Mouse (Mus musculus) CH12.LX (cell line): ENCODE results near the gene Popdc3. TPM values are rescaled to one million over a fixed set of nuclear protein-coding genes. Genes with fewer than 3 reads are reported as not detected.

Experiments
- DNase-seq: peaks from one replicate; pipeline ENCODE4 v3.0.0-alpha.2; 2013; ENCODE audit errors: extremely low read depth
- H3K27ac ChIP-seq: 2 replicates; pipeline ENCODE4 v1.5.1; 2012; ENCODE audit warnings: low read depth, mild to moderate bottlenecking, control low read depth, moderate library complexity; ENCODE audit not compliant: insufficient read depth
- H3K27me3 ChIP-seq: replicated peaks from 2 replicates; pipeline ENCODE3; 2012; ENCODE audit warnings: inconsistent platforms
- H3K36me3 ChIP-seq, 2 experiments: replicated peaks in 1 of 2; 2 replicates each; pipeline versions ENCODE3 to v1.6.1; 2012; ENCODE audit warnings: inconsistent platforms in 1 of 2, low read length in 1 of 2, mild to moderate bottlenecking in 1 of 2, mixed read lengths in 1 of 2, moderate library complexity in 1 of 2; ENCODE audit not compliant: control insufficient read depth in 1 of 2, insufficient read depth in 1 of 2
- H3K4me1 ChIP-seq, 2 experiments: 2 replicates each; pipeline ENCODE4 v1.6.1; 2012; ENCODE audit warnings: inconsistent platforms in 1 of 2, moderate library complexity in 1 of 2; ENCODE audit not compliant: insufficient read depth in 2 of 2, control insufficient read depth in 1 of 2
- H3K4me2 ChIP-seq: 2 replicates; pipeline ENCODE4 v1.6.1; 2012; ENCODE audit warnings: low read depth, mild to moderate bottlenecking, control low read depth; ENCODE audit not compliant: poor library complexity, insufficient read depth, severe bottlenecking
- H3K4me3 ChIP-seq, 3 experiments: fragments of 150-350 bp in 1 of 3; sonication (generic) in 1 of 3; replicated peaks in 1 of 3; 2 replicates each; pipeline versions ENCODE3 to v1.5.1; 2011 to 2012; ENCODE audit warnings: low read depth in 2 of 3, low read length in 2 of 3, mild to moderate bottlenecking in 2 of 3, moderate library complexity in 2 of 3, control low read depth in 1 of 3, improper control_type of control experiment in 1 of 3, inconsistent platforms in 1 of 3, mixed read lengths in 1 of 3; ENCODE audit not compliant: poor library complexity in 1 of 3
- H3K79me2 ChIP-seq: replicated peaks from 2 replicates; pipeline ENCODE4 v1.6.1; 2012; ENCODE audit warnings: mild to moderate bottlenecking, moderate library complexity; ENCODE audit not compliant: control insufficient read depth, poor library complexity, insufficient read depth, severe bottlenecking; ENCODE audit errors: extremely low read depth
- H3K9ac ChIP-seq: 2 replicates; pipeline ENCODE4 v1.6.1; 2012; ENCODE audit warnings: low read depth, mild to moderate bottlenecking, control low read depth, moderate library complexity; ENCODE audit not compliant: insufficient read depth
- H3K9me3 ChIP-seq: replicated peaks from 2 replicates; pipeline ENCODE3; 2012; ENCODE audit warnings: low read length, inconsistent platforms, mixed read lengths
- BHLHE40 ChIP-seq: IDR thresholded peaks from 2 replicates; pipeline ENCODE4 v1.6.1; 2011; ENCODE audit warnings: mild to moderate bottlenecking, low read depth, low read length, improper control_type of control experiment
- CHD1 ChIP-seq: IDR thresholded peaks from 2 replicates; pipeline ENCODE4 v1.6.1; 2012; ENCODE audit warnings: low read depth, low read length, improper control_type of control experiment, inconsistent platforms
- ELF1 ChIP-seq: IDR thresholded peaks from 2 replicates; pipeline ENCODE4 v1.6.1; 2014; ENCODE audit warnings: low read depth, mild to moderate bottlenecking, inconsistent platforms, low read length, improper control_type of control experiment
- EP300 ChIP-seq: IDR thresholded peaks from 2 replicates; pipeline ENCODE4 v1.6.1; 2011; ENCODE audit warnings: low read length, improper control_type of control experiment
- GABPA ChIP-seq: IDR thresholded peaks from 2 replicates; pipeline ENCODE4 v1.6.1; 2012; ENCODE audit warnings: low read depth, low read length, improper control_type of control experiment, inconsistent platforms; ENCODE audit not compliant: insufficient replicate concordance
- IRF4 ChIP-seq: IDR thresholded peaks from 2 replicates; pipeline ENCODE4 v1.6.1; 2014; ENCODE audit warnings: low read depth, mild to moderate bottlenecking, inconsistent platforms, low read length, improper control_type of control experiment
- KAT2A ChIP-seq: IDR thresholded peaks from 2 replicates; pipeline ENCODE4 v1.6.1; 2012; ENCODE audit warnings: low read length, improper control_type of control experiment, inconsistent platforms; ENCODE audit not compliant: insufficient replicate concordance
- MAX ChIP-seq: IDR thresholded peaks from 2 replicates; pipeline ENCODE4 v1.6.1; 2011; ENCODE audit warnings: low read length, improper control_type of control experiment
- MAZ ChIP-seq: IDR thresholded peaks from 2 replicates; pipeline ENCODE4 v1.6.1; 2012; ENCODE audit warnings: low read depth, mild to moderate bottlenecking, inconsistent platforms, low read length, improper control_type of control experiment, moderate library complexity
- MEF2A ChIP-seq: IDR thresholded peaks from 2 replicates; pipeline ENCODE4 v1.6.1; 2014; ENCODE audit warnings: low read depth, mild to moderate bottlenecking, inconsistent platforms, low read length, improper control_type of control experiment, borderline replicate concordance
- MXI1 ChIP-seq: IDR thresholded peaks from 2 replicates; pipeline ENCODE4 v1.6.1; 2011; ENCODE audit warnings: mild to moderate bottlenecking, low read depth, low read length, improper control_type of control experiment
- MYC ChIP-seq: IDR thresholded peaks from 2 replicates; pipeline ENCODE4 v1.6.1; 2011; ENCODE audit warnings: low read depth, mild to moderate bottlenecking, improper control_type of control experiment, low read length
- POLR2A ChIP-seq: IDR thresholded peaks from 2 replicates; pipeline ENCODE4 v1.6.1; 2011; ENCODE audit warnings: low read depth, mild to moderate bottlenecking, improper control_type of control experiment, low read length
- POLR2AphosphoS2 ChIP-seq: IDR thresholded peaks from 2 replicates; pipeline ENCODE4 v1.6.1; 2011; ENCODE audit warnings: low read depth, low read length, improper control_type of control experiment
- RCOR1 ChIP-seq: conservative IDR thresholded peaks from 2 replicates; pipeline ENCODE4 v1.6.1; 2012; ENCODE audit warnings: low read depth, mild to moderate bottlenecking, inconsistent platforms, low read length, improper control_type of control experiment
- SIN3A ChIP-seq: IDR thresholded peaks from 2 replicates; pipeline ENCODE4 v1.6.1; 2012; ENCODE audit warnings: low read length, improper control_type of control experiment, inconsistent platforms
- TBP ChIP-seq: conservative IDR thresholded peaks from 2 replicates; pipeline ENCODE4 v1.6.1; 2011; ENCODE audit warnings: low read depth, low read length, improper control_type of control experiment
- TCF12 ChIP-seq: IDR thresholded peaks from 2 replicates; pipeline ENCODE4 v1.6.1; 2014; ENCODE audit warnings: low read depth, mild to moderate bottlenecking, inconsistent platforms, low read length, improper control_type of control experiment
- UBTF ChIP-seq: IDR thresholded peaks from 2 replicates; pipeline ENCODE4 v1.6.1; 2012; ENCODE audit warnings: low read depth, mild to moderate bottlenecking, inconsistent platforms, low read length, improper control_type of control experiment, moderate library complexity
- USF1 ChIP-seq: IDR thresholded peaks from 2 replicates; pipeline ENCODE4 v1.6.1; 2014; ENCODE audit warnings: low read depth, mild to moderate bottlenecking, inconsistent platforms, low read length, improper control_type of control experiment
- USF2 ChIP-seq: conservative IDR thresholded peaks from 2 replicates; pipeline ENCODE4 v1.6.1; 2011; ENCODE audit warnings: low read depth, low read length, improper control_type of control experiment
- ZKSCAN1 ChIP-seq: IDR thresholded peaks from 2 replicates; pipeline ENCODE4 v1.6.1; 2012; ENCODE audit warnings: low read depth, inconsistent platforms, low read length, improper control_type of control experiment, borderline replicate concordance
- ZMIZ1 ChIP-seq: IDR thresholded peaks from 2 replicates; pipeline ENCODE4 v1.6.1; 2012; ENCODE audit warnings: low read depth, mild to moderate bottlenecking, inconsistent platforms, low read length, improper control_type of control experiment
- dilution Hi-C: fragments of 300-500 bp; cut with MboI; formaldehyde crosslinking; loops from 2 replicates; pipeline ENCODE4 v1.14.3; 2020; ENCODE audit warnings: low sequenced_read_pairs; ENCODE audit not compliant: extremely low pct_unique_long_range_greater_than_20kb, extremely low pct_ligation_motif_present
- in situ Hi-C: fragments of 300-500 bp; cut with MboI; formaldehyde crosslinking; loops from 3 replicates; pipeline ENCODE4 v1.14.3; 2019; ENCODE audit warnings: low sequenced_read_pairs, low pct_ligation_motif_present, low pct_unique_long_range_greater_than_20kb, mixed read lengths
- polyA plus RNA-seq: library from polyadenylated mRNA; unstranded; fragments of >175 nt; gene quantifications from 2 replicates; pipeline ENCODE4 v1.2.1, GENCODE M21; 2012; ENCODE audit warnings: low read depth; ENCODE audit not compliant: insufficient read length
- total RNA-seq, 2 experiments: library from RNA; depleted of rRNA; stranded (reverse); fragments of 300-350 nt in 1 of 2; fragments of >200 nt in 1 of 2; gene quantifications; 2 replicates each; pipeline ENCODE4 v1.2.3; 2012 to 2014

Popdc3 gene
- total and polyA plus RNA-seq, 3 experiments, result 0.04 to 0.24 (median 0.24) TPM

GRCm38 (mm10) chr10:45276499-45276898, 98.6 kb downstream of the Popdc3 start:
- no peak overlapping the region for H3K9ac ChIP-seq
- H3K4me2 ChIP-seq, result no peak overlapping the region
- dilution Hi-C loops (no loop called here), in situ Hi-C loops (no loop called here)
- TF ChIP-seq GABPA (no peak), MAX (no peak), EP300 (no peak), MYC (no peak), POLR2AphosphoS2 (no peak), RCOR1 (no peak), UBTF (no peak), POLR2A (no peak), TBP (no peak), SIN3A (no peak), MAZ (no peak), USF1 (no peak), CHD1 (no peak), MEF2A (no peak)
- DNase-seq, result no peak
- peaks cover 2 to 8% of the 10 kb centered on the region in 2 experiments; a peak in 1 of 4 replicates for H3K4me1 ChIP-seq
- no peak overlapping the region for H3K4me3 ChIP-seq
- no peak overlapping the region for H3K27ac ChIP-seq
- no peaks in the 10 kb centered on the region for H3K79me2 ChIP-seq
- H3K36me3 ChIP-seq, result no peaks in the 10 kb centered on the region
- no peaks in the 10 kb centered on the region for H3K27me3 ChIP-seq
- H3K9me3 ChIP-seq, result peaks cover 3% of the 10 kb centered on the region

DNA sequence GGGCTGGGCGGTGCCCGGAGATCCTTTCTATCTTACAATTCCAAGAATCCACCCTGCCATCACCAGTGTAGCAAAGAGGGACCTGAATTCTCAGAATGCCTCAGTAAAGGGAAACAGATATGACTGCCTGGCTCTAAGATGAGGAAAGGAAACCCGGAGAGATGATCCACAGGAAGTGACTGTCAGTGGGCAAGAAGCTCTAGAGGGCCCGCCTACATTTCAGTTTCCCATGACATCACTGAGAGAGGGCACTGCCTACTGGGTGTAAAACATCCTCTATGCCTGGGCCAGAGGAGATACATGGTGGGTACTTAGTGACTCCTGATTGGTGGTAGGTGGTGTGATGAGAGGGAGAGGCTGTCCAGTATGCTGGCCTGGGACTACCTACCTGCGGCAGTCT, 99.1 kb downstream of the Popdc3 start:
- DNase-seq, result peak; percentile 43
- Histone ChIP-seq H3K4me2 (no peak overlapping the region), H3K4me1 (peaks cover 2 to 8% of the 10 kb centered on the region in 2 experiments; a peak in 1 of 4 replicates), H3K4me3 (no peak overlapping the region), H3K36me3 (no peaks in the 10 kb centered on the region)
- in situ Hi-C loops, result no loop called here
- no peak for TF ChIP-seq ELF1
- TF ChIP-seq BHLHE40, result no peak
- TF ChIP-seq MXI1, result no peak
- no peak for TF ChIP-seq POLR2AphosphoS2
- TF ChIP-seq SIN3A, result no peak
- no peak for TF ChIP-seq MAZ
- no peak for TF ChIP-seq MYC
- TF ChIP-seq ZKSCAN1, result no peak
- TF ChIP-seq USF2, result no peak
- TF ChIP-seq ZMIZ1, result no peak
- no peak for TF ChIP-seq IRF4
- TF ChIP-seq TBP, result no peak
- no peak for TF ChIP-seq KAT2A
- no peak for TF ChIP-seq TCF12
- TF ChIP-seq, all 38 proteins: peak for 0
- Histone ChIP-seq H3K9ac (no peak overlapping the region), H3K9me3 (no peaks in the 10 kb centered on the region), H3K27me3 (no peaks in the 10 kb centered on the region), H3K27ac (no peak overlapping the region), H3K79me2 (no peaks in the 10 kb centered on the region)
- dilution Hi-C loops, result no loop called here
